Mouse (Mus musculus): Measurements from ENCODE around the gene Rpl9-ps6. TPM values are rescaled to one million over a fixed set of nuclear protein-coding genes. Genes with fewer than 3 reads are reported as not detected.

Rpl9-ps6 gene
- polyA plus RNA-seq (2015; fragmentation: Nextera tagmentation; extraction: Ambion mirVana): 113 and 139 TPM in 2 replicates

DNA sequence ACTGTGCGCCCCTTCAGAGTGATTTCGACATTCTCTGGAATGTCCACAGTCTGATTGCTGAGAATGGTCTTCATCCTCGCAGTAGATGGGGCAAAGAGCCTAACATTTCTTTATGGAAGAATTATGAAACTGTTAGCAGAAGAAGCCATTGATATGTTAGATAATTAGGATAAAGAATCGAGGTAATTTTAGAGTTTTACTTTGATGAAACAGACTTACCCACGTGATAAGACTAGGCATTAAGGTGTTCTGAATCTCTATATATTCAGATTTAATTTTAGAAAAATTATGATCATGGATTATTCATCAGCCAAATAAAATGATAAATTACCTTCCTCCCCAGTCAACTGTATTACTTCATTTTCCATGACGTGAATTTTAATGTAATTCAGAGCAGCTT is at the start of gene Rpl9-ps6:
Rpl9-ps6 (minus strand) TSS at position 101 of the 400 bp plus-strand sequence.
- Histone ChIP-seq H3K4me1 (replicated peaks; ENCODE audit: control insufficient read depth, insufficient read depth, low read length) (no peaks in the 10 kb centered on the region), H3K9ac (ENCODE audit: low read length) (no peak within 1 kb of the TSS), H3K27ac (ENCODE audit: low read length) (no peak within 1 kb of the TSS), H3K27me3 (ENCODE audit: control insufficient read depth, insufficient read depth, low read depth, low read length) (no peaks in the 10 kb centered on the region), H3K4me2 (ENCODE audit: low read depth, low read length) (no peak within 1 kb of the TSS), H3K4me3 (ENCODE audit: low read length) (no peak within 1 kb of the TSS), H3K36me3 (ENCODE audit: control insufficient read depth, insufficient read depth, low read length) (no peaks in the 10 kb centered on the region), H3K9me3 (ENCODE audit: control insufficient read depth, low read length) (no peaks in the 10 kb centered on the region)
- 71% methylated on average over 5 of the region's 6 CpGs for WGBS
- ATAC-seq (ENCODE audit: low read depth): no peak

DNA sequence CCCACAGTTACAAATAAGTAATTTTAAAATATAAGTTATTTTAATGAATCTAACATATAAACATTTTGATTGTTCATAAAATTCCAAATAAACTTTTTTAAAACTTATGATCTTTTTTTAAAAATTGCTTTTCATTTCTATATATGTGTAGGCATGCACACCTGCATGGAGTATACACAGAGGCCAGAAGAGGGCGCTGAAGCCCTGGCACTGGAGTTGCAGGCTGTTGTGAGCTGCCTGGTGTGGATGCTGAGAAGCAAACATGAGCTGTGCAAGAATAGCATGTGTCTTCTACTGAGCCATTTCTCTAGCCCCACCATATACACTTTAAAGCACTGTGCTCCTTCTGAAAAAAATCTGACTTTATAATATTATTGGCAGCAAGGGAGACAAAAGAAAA is 46.1 kb upstream of the Rpl9-ps6 start:
- no peak overlapping the region for H3K4me3 ChIP-seq (ENCODE audit: low read length)
- H3K9me3 ChIP-seq (ENCODE audit: control insufficient read depth, low read length): peaks cover 5% of the 10 kb centered on the region; the same call in 1 of the 2 replicates
- WGBS: 35% methylated on average over 1 of the region's 1 CpGs
- H3K4me2 ChIP-seq (ENCODE audit: low read depth, low read length): no peak overlapping the region
- no peaks in the 10 kb centered on the region for H3K4me1 ChIP-seq (replicated peaks; ENCODE audit: control insufficient read depth, insufficient read depth, low read length)
- no peak overlapping the region for H3K9ac ChIP-seq (ENCODE audit: low read length)
- H3K27ac ChIP-seq (ENCODE audit: low read length): no peak overlapping the region
- no peak for ATAC-seq (ENCODE audit: low read depth)
- no peaks in the 10 kb centered on the region for H3K27me3 ChIP-seq (ENCODE audit: control insufficient read depth, insufficient read depth, low read depth, low read length)
- H3K36me3 ChIP-seq (ENCODE audit: control insufficient read depth, insufficient read depth, low read length): peaks cover 19% of the 10 kb centered on the region

DNA sequence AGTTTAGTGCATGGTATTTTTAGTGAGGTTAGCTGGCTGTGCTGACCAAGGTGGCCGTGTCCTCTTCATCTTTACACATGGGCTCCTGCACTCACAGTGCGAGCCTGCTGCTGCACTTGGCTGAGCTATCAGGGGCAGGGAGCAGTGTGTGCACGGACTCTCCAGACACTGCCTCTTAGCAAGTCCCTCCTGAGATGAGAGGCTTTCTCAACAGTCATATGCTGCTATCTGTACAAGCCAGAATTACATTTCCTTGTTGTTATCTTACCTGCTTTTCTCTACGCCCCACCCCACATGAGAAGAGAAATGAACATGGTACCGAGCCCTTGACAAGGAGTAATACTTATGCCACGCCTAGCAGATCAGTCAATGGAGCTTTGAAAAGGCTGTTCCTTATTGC is 44.6 kb upstream of the Rpl9-ps6 start:
- H3K4me2 ChIP-seq (ENCODE audit: low read depth, low read length): no peak overlapping the region
- no peak for ATAC-seq (ENCODE audit: low read depth)
- H3K9ac ChIP-seq (ENCODE audit: low read length): no peak overlapping the region
- peaks cover 14% of the 10 kb centered on the region for H3K36me3 ChIP-seq (ENCODE audit: control insufficient read depth, insufficient read depth, low read length)
- H3K9me3 ChIP-seq (ENCODE audit: control insufficient read depth, low read length): peaks cover 5% of the 10 kb centered on the region; the same call in 1 of the 2 replicates
- H3K27me3 ChIP-seq (ENCODE audit: control insufficient read depth, insufficient read depth, low read depth, low read length): no peaks in the 10 kb centered on the region
- H3K27ac ChIP-seq (ENCODE audit: low read length): no peak overlapping the region
- H3K4me3 ChIP-seq (ENCODE audit: low read length): no peak overlapping the region
- H3K4me1 ChIP-seq (replicated peaks; ENCODE audit: control insufficient read depth, insufficient read depth, low read length): no peaks in the 10 kb centered on the region
- WGBS: 84% methylated on average over 6 of the region's 6 CpGs

DNA sequence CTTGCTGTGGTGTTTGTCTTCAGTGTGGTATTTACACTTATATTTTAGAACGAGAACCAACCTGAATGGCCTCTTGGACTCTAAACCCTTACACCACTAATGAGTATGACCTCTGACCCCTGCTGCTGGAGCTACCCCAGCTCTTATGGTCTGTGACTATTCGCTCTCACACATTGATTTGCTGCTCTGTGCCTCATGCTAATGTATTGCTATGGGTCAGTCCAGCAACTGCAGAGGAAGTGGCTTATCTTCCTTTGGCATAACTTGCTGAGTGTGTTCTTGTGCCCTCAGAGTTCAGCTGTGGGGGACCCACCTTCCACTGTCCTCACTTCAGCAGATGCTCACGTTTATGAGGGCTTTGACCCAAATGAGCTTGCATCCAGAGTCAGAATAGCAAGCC is 43.9 kb upstream of the Rpl9-ps6 start:
- no peak overlapping the region for H3K27ac ChIP-seq (ENCODE audit: low read length)
- peaks cover 5% of the 10 kb centered on the region; the same call in 1 of the 2 replicates for H3K9me3 ChIP-seq (ENCODE audit: control insufficient read depth, low read length)
- H3K9ac ChIP-seq (ENCODE audit: low read length): no peak overlapping the region
- no peaks in the 10 kb centered on the region for H3K4me1 ChIP-seq (replicated peaks; ENCODE audit: control insufficient read depth, insufficient read depth, low read length)
- ATAC-seq (ENCODE audit: low read depth): no peak
- 74% methylated on average over 3 of the region's 3 CpGs for WGBS
- no peaks in the 10 kb centered on the region for H3K27me3 ChIP-seq (ENCODE audit: control insufficient read depth, insufficient read depth, low read depth, low read length)
- no peak overlapping the region for H3K4me2 ChIP-seq (ENCODE audit: low read depth, low read length)
- no peak overlapping the region for H3K4me3 ChIP-seq (ENCODE audit: low read length)
- H3K36me3 ChIP-seq (ENCODE audit: control insufficient read depth, insufficient read depth, low read length): peaks cover 11% of the 10 kb centered on the region

DNA sequence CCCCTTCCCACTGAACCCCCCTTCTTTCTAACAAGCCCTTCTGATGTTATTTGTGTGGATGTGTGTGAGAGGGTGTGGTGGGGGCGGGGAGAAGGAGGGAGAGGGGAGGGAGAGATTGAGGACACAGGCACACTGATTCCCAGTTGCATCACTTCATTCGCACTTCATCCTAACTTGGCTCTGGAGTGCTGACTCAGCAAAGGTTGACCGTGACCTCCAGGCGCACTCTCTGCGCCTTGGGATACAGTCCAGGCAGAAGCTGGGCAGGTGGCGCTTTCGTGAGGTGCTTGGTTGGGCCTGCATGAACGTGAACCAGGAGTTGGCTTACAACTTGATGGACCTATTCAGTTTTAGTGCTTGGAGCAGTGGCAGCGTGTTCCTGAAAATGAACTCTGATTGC is 41.1 kb upstream of the Rpl9-ps6 start:
- whole genome bisulfite sequencing: 71% methylated on average over 9 of the region's 9 CpGs
- H3K9ac ChIP-seq (ENCODE audit: low read length): no peak overlapping the region
- H3K4me3 ChIP-seq (ENCODE audit: low read length): no peak overlapping the region

DNA sequence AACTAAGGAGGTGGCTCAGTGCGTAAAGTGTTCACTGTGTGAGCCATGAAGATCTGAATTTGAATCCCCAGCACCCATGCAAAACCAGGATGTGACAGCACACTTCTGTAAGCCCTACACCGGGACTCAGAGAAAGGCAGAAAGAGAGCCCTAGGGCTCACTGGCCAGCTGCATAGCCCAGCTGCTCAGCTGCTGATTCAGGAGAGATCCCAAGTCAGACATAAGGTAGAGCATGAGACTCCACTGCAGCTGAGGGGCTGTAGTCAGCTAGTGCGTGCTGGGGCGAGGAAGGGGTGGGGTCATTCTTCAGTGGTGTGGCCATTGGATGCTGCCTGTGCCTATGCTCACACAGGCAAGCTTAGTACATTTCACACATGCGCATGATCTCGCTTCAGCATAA is 40.7 kb upstream of the Rpl9-ps6 start:
- Histone ChIP-seq H3K4me1 (replicated peaks; ENCODE audit: control insufficient read depth, insufficient read depth, low read length) (no peaks in the 10 kb centered on the region), H3K4me2 (ENCODE audit: low read depth, low read length) (no peak overlapping the region), H3K4me3 (ENCODE audit: low read length) (no peak overlapping the region), H3K36me3 (ENCODE audit: control insufficient read depth, insufficient read depth, low read length) (peaks cover 5% of the 10 kb centered on the region), H3K9ac (ENCODE audit: low read length) (no peak overlapping the region), H3K27me3 (ENCODE audit: control insufficient read depth, insufficient read depth, low read depth, low read length) (no peaks in the 10 kb centered on the region), H3K27ac (ENCODE audit: low read length) (no peak overlapping the region), H3K9me3 (ENCODE audit: control insufficient read depth, low read length) (peaks cover 3% of the 10 kb centered on the region; the same call in 1 of the 2 replicates)
- 84% methylated on average over 6 of the region's 6 CpGs for WGBS
- ATAC-seq (ENCODE audit: low read depth): no peak

More for the DNA sequence above, 41.1 kb upstream of the Rpl9-ps6 start:
- peaks cover 5% of the 10 kb centered on the region; the same call in 1 of the 2 replicates for H3K9me3 ChIP-seq (ENCODE audit: control insufficient read depth, low read length)
- no peaks in the 10 kb centered on the region for H3K27me3 ChIP-seq (ENCODE audit: control insufficient read depth, insufficient read depth, low read depth, low read length)
- no peaks in the 10 kb centered on the region for H3K4me1 ChIP-seq (replicated peaks; ENCODE audit: control insufficient read depth, insufficient read depth, low read length)
- no peak overlapping the region for H3K4me2 ChIP-seq (ENCODE audit: low read depth, low read length)
- H3K27ac ChIP-seq (ENCODE audit: low read length): no peak overlapping the region
- 0 out of 2 replicates have a peak, but pooled peaks have one; percentile 26 for ATAC-seq (ENCODE audit: low read depth)
- H3K36me3 ChIP-seq (ENCODE audit: control insufficient read depth, insufficient read depth, low read length): peaks cover 8% of the 10 kb centered on the region

- H3K9me3 ChIP-seq (ENCODE audit: control insufficient read depth, low read length): no peaks in the 10 kb centered on the region
- 72% methylated on average over 5 of the region's 5 CpGs for WGBS
- no peak overlapping the region for H3K4me2 ChIP-seq (ENCODE audit: low read depth, low read length)
- no peak overlapping the region for H3K27ac ChIP-seq (ENCODE audit: low read length)
- H3K9ac ChIP-seq (ENCODE audit: low read length): no peak overlapping the region
- H3K4me1 ChIP-seq (replicated peaks; ENCODE audit: control insufficient read depth, insufficient read depth, low read length): no peaks in the 10 kb centered on the region
- peaks cover 3% of the 10 kb centered on the region; the same call in 1 of the 2 replicates for H3K36me3 ChIP-seq (ENCODE audit: control insufficient read depth, insufficient read depth, low read length)
- no peaks in the 10 kb centered on the region for H3K27me3 ChIP-seq (ENCODE audit: control insufficient read depth, insufficient read depth, low read depth, low read length)
- ATAC-seq (ENCODE audit: low read depth): no peak
- H3K4me3 ChIP-seq (ENCODE audit: low read length): no peak overlapping the region
These were observed 40.1 kb upstream of the Rpl9-ps6 start for GRCm38 (mm10) chr19:32506514-32506913.

DNA sequence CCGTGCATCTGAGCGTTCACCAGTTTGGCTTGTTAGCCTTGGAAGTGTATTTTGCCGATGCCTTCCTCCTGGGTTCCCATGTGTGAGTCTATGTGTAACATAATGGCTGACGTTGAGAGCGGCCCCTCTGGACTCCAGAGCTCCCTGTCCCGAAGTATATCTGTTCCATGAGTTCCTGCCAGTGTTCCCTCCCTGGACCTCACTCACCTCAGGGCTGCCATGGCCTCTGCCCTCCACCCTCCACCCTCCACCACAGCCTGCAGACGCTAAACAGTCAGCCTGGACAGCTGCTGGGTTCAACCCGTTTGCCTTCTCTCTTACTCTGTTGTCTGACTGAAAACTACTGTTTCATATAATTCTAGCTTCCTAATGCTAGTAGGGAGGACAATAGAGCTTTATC is 39.7 kb upstream of the Rpl9-ps6 start:
- 83% methylated on average over 8 of the region's 8 CpGs for WGBS

GRCm38 (mm10) chr19:32501414-32501813 is 35.0 kb upstream of the Rpl9-ps6 start:
- peaks cover 3% of the 10 kb centered on the region for H3K36me3 ChIP-seq (ENCODE audit: control insufficient read depth, insufficient read depth, low read length)
- H3K4me1 ChIP-seq (replicated peaks; ENCODE audit: control insufficient read depth, insufficient read depth, low read length): no peaks in the 10 kb centered on the region
- WGBS: 77% methylated on average over 6 of the region's 6 CpGs
- H3K27me3 ChIP-seq (ENCODE audit: control insufficient read depth, insufficient read depth, low read depth, low read length): no peaks in the 10 kb centered on the region
- H3K4me2 ChIP-seq (ENCODE audit: low read depth, low read length): no peak overlapping the region
- no peak overlapping the region for H3K27ac ChIP-seq (ENCODE audit: low read length)
- no peak overlapping the region for H3K4me3 ChIP-seq (ENCODE audit: low read length)
- ATAC-seq (ENCODE audit: low read depth): no peak
- no peak overlapping the region for H3K9ac ChIP-seq (ENCODE audit: low read length)
- H3K9me3 ChIP-seq (ENCODE audit: control insufficient read depth, low read length): no peaks in the 10 kb centered on the region

More for the DNA sequence above, 39.7 kb upstream of the Rpl9-ps6 start:
- Histone ChIP-seq H3K4me3 (ENCODE audit: low read length) (no peak overlapping the region), H3K9ac (ENCODE audit: low read length) (no peak overlapping the region), H3K36me3 (ENCODE audit: control insufficient read depth, insufficient read depth, low read length) (peaks cover 3% of the 10 kb centered on the region; the same call in 1 of the 2 replicates), H3K4me2 (ENCODE audit: low read depth, low read length) (no peak overlapping the region), H3K4me1 (replicated peaks; ENCODE audit: control insufficient read depth, insufficient read depth, low read length) (no peaks in the 10 kb centered on the region), H3K27me3 (ENCODE audit: control insufficient read depth, insufficient read depth, low read depth, low read length) (no peaks in the 10 kb centered on the region), H3K9me3 (ENCODE audit: control insufficient read depth, low read length) (no peaks in the 10 kb centered on the region), H3K27ac (ENCODE audit: low read length) (peak overlapping the region; percentile 31; the same call in 1 of the 2 replicates)
- ATAC-seq (ENCODE audit: low read depth): no peak

DNA sequence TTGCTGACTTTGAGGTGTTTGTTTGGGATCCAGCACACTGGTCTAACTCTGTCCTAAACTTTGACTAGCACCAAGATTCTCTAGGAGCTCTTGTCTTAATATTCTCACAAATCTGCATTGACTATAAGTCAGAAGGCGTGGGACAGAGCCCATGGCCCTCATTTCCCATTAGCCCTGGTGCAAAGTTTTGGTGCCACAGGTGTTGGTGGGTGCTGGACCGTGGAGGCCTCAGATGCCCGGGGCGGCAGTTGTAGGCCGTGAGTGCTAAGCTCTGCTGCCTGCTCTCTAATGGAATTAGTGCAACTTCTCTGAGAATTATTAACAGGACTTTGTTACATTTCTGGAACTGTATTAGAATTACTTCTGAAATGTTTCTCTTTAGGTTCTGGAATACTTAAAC is 31.6 kb upstream of the Rpl9-ps6 start:
- ATAC-seq (ENCODE audit: low read depth): no peak
- no peaks in the 10 kb centered on the region for H3K27me3 ChIP-seq (ENCODE audit: control insufficient read depth, insufficient read depth, low read depth, low read length)
- H3K36me3 ChIP-seq (ENCODE audit: control insufficient read depth, insufficient read depth, low read length): peaks cover 5% of the 10 kb centered on the region
- H3K4me3 ChIP-seq (ENCODE audit: low read length): no peak overlapping the region
- H3K9me3 ChIP-seq (ENCODE audit: control insufficient read depth, low read length): no peaks in the 10 kb centered on the region
- no peak overlapping the region for H3K27ac ChIP-seq (ENCODE audit: low read length)
- no peak overlapping the region for H3K4me2 ChIP-seq (ENCODE audit: low read depth, low read length)
- no peaks in the 10 kb centered on the region for H3K4me1 ChIP-seq (replicated peaks; ENCODE audit: control insufficient read depth, insufficient read depth, low read length)
- no peak overlapping the region for H3K9ac ChIP-seq (ENCODE audit: low read length)
- WGBS: 94% methylated on average over 5 of the region's 5 CpGs

Measured in lung, embryonic 16.5 days (tissue).